Mouse (Mus musculus): ENCODE measurements around the gene Ndufc2. TPM values are rescaled to one million over a fixed set of nuclear protein-coding genes. Genes with fewer than 3 reads are reported as not detected.
A peak's percentile ranks its signal among the peaks of the same experiment; 100 is the strongest.

The Ndufc2 gene
- total and polyA plus RNA-seq, 2 experiments from 2014 or later = 384 to 631 TPM

- no peak overlapping the region for H3K4me2 ChIP-seq (ENCODE audit: low read depth)
- DNase-seq (no peak), ATAC-seq (peak; percentile 29)
- no peaks in the 10 kb centered on the region for H3K9me3 ChIP-seq (ENCODE audit: low read length)
- no peak overlapping the region for H3K4me3 ChIP-seq (ENCODE audit: low read depth, low read length)
- no peaks in the 10 kb centered on the region for H3K27me3 ChIP-seq (ENCODE audit: insufficient read depth, low read length)
- no peaks in the 10 kb centered on the region for H3K4me1 ChIP-seq (ENCODE audit: insufficient read depth)
- no peak overlapping the region for H3K27ac ChIP-seq (ENCODE audit: low read depth, low read length)
- 55% methylated on average over 5 of the region's 5 CpGs for WGBS
- TF ChIP-seq CTCF (IDR thresholded peaks at IDR 0.05; ENCODE audit: low read depth) = no peak
- no peaks in the 10 kb centered on the region for H3K36me3 ChIP-seq (ENCODE audit: insufficient read depth)
- H3K9ac ChIP-seq = no peak overlapping the region
These were observed 42.9 kb upstream of the Ndufc2 start for GRCm38 (mm10) chr7:97356875-97357276.

- H3K4me1 ChIP-seq (ENCODE audit: insufficient read depth) = no peaks in the 10 kb centered on the region
- H3K27me3 ChIP-seq (ENCODE audit: insufficient read depth, low read length) = no peaks in the 10 kb centered on the region
- DNase-seq (no peak), ATAC-seq (no peak)
- H3K9ac ChIP-seq = no peak overlapping the region
- no peaks in the 10 kb centered on the region for H3K9me3 ChIP-seq (ENCODE audit: low read length)
- no peak overlapping the region for H3K4me3 ChIP-seq (ENCODE audit: low read depth, low read length)
- WGBS = 75% methylated on average over 3 of the region's 3 CpGs
- H3K36me3 ChIP-seq (ENCODE audit: insufficient read depth) = no peaks in the 10 kb centered on the region
- TF ChIP-seq CTCF (IDR thresholded peaks at IDR 0.05; ENCODE audit: low read depth) = no peak
- no peak overlapping the region for H3K27ac ChIP-seq (ENCODE audit: low read depth, low read length)
- no peak overlapping the region for H3K4me2 ChIP-seq (ENCODE audit: low read depth)
These were observed 42.0 kb upstream of the Ndufc2 start for GRCm38 (mm10) chr7:97357840-97358239.

GRCm38 (mm10) chr7:97358347-97358746 lies 41.5 kb upstream of the Ndufc2 start:
- no peak for DNase-seq
- Histone ChIP-seq H3K4me3 (ENCODE audit: low read depth, low read length) (no peak overlapping the region), H3K4me2 (ENCODE audit: low read depth) (no peak overlapping the region), H3K4me1 (ENCODE audit: insufficient read depth) (no peaks in the 10 kb centered on the region), H3K36me3 (ENCODE audit: insufficient read depth) (no peaks in the 10 kb centered on the region), H3K27me3 (ENCODE audit: insufficient read depth, low read length) (no peaks in the 10 kb centered on the region), H3K9me3 (ENCODE audit: low read length) (no peaks in the 10 kb centered on the region), H3K9ac (no peak overlapping the region), H3K27ac (ENCODE audit: low read depth, low read length) (no peak overlapping the region)
- ATAC-seq = no peak
- 88% methylated on average over 4 of the region's 4 CpGs for WGBS
- no peak for TF ChIP-seq CTCF (IDR thresholded peaks at IDR 0.05; ENCODE audit: low read depth)

- WGBS = 71% methylated on average over 5 of the region's 5 CpGs
- Histone ChIP-seq H3K27ac (ENCODE audit: low read depth, low read length) (no peak overlapping the region), H3K36me3 (ENCODE audit: insufficient read depth) (no peaks in the 10 kb centered on the region), H3K9ac (no peak overlapping the region), H3K9me3 (ENCODE audit: low read length) (no peaks in the 10 kb centered on the region), H3K4me2 (ENCODE audit: low read depth) (no peak overlapping the region), H3K27me3 (ENCODE audit: insufficient read depth, low read length) (no peaks in the 10 kb centered on the region; the same call in 1 of the 2 replicates), H3K4me3 (ENCODE audit: low read depth, low read length) (no peak overlapping the region), H3K4me1 (ENCODE audit: insufficient read depth) (no peaks in the 10 kb centered on the region)
- ATAC-seq = no peak
- no peak for DNase-seq
- TF ChIP-seq CTCF (IDR thresholded peaks at IDR 0.05; ENCODE audit: low read depth) = no peak
These were observed 39.6 kb upstream of the Ndufc2 start for GRCm38 (mm10) chr7:97360166-97360565.

GRCm38 (mm10) chr7:97360955-97361354 lies 38.8 kb upstream of the Ndufc2 start:
- 47% methylated on average over 3 of the region's 3 CpGs for WGBS
- no peaks in the 10 kb centered on the region for H3K9me3 ChIP-seq (ENCODE audit: low read length)
- H3K9ac ChIP-seq = no peak overlapping the region
- no peaks in the 10 kb centered on the region for H3K36me3 ChIP-seq (ENCODE audit: insufficient read depth)
- no peak overlapping the region for H3K27ac ChIP-seq (ENCODE audit: low read depth, low read length)
- TF ChIP-seq CTCF (IDR thresholded peaks at IDR 0.05; ENCODE audit: low read depth) = no peak
- no peak overlapping the region for H3K4me3 ChIP-seq (ENCODE audit: low read depth, low read length)
- ATAC-seq (no peak), DNase-seq (no peak)
- no peak overlapping the region for H3K4me2 ChIP-seq (ENCODE audit: low read depth)
- H3K27me3 ChIP-seq (ENCODE audit: insufficient read depth, low read length) = no peaks in the 10 kb centered on the region; the same call in 1 of the 2 replicates
- no peaks in the 10 kb centered on the region for H3K4me1 ChIP-seq (ENCODE audit: insufficient read depth)

GRCm38 (mm10) chr7:97361467-97361866 lies 38.3 kb upstream of the Ndufc2 start:
- no peaks in the 10 kb centered on the region for H3K4me1 ChIP-seq (ENCODE audit: insufficient read depth)
- peak; percentile 79 for TF ChIP-seq CTCF (IDR thresholded peaks at IDR 0.05; ENCODE audit: low read depth)
- no peak for DNase-seq

GRCm38 (mm10) chr7:97365887-97366286 lies 33.9 kb upstream of the Ndufc2 start:
- no peak for ATAC-seq
- Histone ChIP-seq H3K9me3 (ENCODE audit: low read length) (no peaks in the 10 kb centered on the region), H3K36me3 (ENCODE audit: insufficient read depth) (no peaks in the 10 kb centered on the region)

More at GRCm38 (mm10) chr7:97361467-97361866, 38.3 kb upstream of the Ndufc2 start:
- H3K4me3 ChIP-seq (ENCODE audit: low read depth, low read length) = no peak overlapping the region
- no peaks in the 10 kb centered on the region for H3K9me3 ChIP-seq (ENCODE audit: low read length)
- ATAC-seq = no peak
- H3K27ac ChIP-seq (ENCODE audit: low read depth, low read length) = no peak overlapping the region
- no peak overlapping the region for H3K4me2 ChIP-seq (ENCODE audit: low read depth)
- H3K9ac ChIP-seq = no peak overlapping the region
- H3K27me3 ChIP-seq (ENCODE audit: insufficient read depth, low read length) = no peaks in the 10 kb centered on the region; the same call in 1 of the 2 replicates
- H3K36me3 ChIP-seq (ENCODE audit: insufficient read depth) = no peaks in the 10 kb centered on the region
- 30% methylated on average over 4 of the region's 4 CpGs for WGBS

More at GRCm38 (mm10) chr7:97365887-97366286, 33.9 kb upstream of the Ndufc2 start:
- TF ChIP-seq CTCF (IDR thresholded peaks at IDR 0.05; ENCODE audit: low read depth) = no peak
- DNase-seq = no peak
- Histone ChIP-seq H3K27ac (ENCODE audit: low read depth, low read length) (no peak overlapping the region), H3K27me3 (ENCODE audit: insufficient read depth, low read length) (no peaks in the 10 kb centered on the region; the same call in 1 of the 2 replicates), H3K4me3 (ENCODE audit: low read depth, low read length) (no peak overlapping the region), H3K9ac (no peak overlapping the region), H3K4me1 (ENCODE audit: insufficient read depth) (no peaks in the 10 kb centered on the region), H3K4me2 (ENCODE audit: low read depth) (no peak overlapping the region)
- WGBS = 88% methylated on average over 1 of the region's 1 CpGs
